Mouse (Mus musculus): ENCODE results near the gene 4931406C07Rik. TPM values are rescaled to one million over a fixed set of nuclear protein-coding genes. Genes with fewer than 3 reads are reported as not detected.

Gene 4931406C07Rik
- total RNA-seq, 2 experiments from 2014 or later, result 23.4 to 25.0 TPM

DNA sequence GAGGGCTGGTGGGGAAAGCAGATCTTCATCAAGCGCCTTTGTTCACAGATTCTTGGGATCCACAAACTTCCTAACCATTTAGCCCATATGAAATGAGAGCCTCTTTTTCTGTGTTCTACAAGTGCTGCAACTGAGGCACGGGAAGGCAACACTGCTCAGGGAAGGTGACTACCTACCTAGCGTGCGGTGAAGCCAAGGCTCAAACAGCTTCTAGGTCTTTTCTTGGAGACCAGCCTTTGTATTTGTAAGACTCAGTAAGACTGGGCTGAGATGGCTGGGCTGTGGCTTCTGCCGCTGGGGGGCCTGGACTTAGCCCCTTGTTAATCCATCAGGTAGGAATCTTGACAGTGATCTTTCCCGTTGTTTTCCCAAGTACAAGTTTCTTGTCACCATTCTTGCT, 66.2 kb downstream of the 4931406C07Rik start:
- no peak for DNase-seq (ENCODE audit: low spot score in 2 of 2)

DNA sequence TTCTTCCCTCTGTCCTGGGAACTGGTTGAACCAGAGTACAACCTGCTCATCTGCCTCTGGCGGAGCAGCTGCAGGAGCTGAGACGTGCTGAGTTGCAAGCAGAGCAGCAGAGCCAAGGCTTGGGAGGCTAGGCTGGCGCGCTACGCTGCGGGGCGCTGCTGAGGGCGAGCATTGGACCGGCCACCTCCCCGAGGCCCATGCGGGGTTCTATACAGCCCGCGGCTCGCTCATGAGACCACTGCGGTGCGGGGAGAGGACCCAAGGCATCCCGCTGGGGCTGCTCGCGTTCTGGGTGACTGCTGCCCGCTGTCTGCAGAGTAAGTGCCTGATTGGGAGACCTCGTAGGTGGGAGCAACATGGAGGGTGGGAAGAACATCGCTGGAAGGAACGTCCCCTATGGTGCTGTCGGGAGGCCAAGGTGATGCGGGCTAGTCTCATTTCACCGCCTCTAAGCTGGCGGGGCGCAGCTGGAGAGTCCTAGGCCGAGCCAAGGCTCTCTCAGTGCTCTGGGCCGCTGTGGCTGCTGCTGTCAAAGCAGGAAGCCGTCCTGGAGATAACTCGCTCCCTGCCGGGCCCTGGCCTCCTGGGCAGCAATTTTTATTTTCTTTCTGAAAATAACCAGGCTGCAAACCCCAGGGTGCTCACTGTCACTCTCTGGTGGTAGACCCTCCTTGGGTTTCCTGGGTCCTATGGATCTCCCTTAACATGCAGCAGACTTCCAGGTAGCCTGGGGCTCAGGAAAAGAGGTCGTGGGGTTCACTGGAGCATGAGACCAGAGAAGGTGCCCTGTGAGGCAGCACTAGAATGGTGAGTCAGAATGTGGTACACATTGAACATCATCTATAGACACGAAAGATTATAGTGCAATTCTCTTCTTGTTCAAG, 67.0 kb downstream of the 4931406C07Rik start, which contains the start of gene Vstm5:
Gene Vstm5, plus strand, starts transcription at position 4 of the 884 bp plus-strand sequence.
- DNase-seq (ENCODE audit: low spot score in 2 of 2), result peak; percentile 13 to 31

DNA sequence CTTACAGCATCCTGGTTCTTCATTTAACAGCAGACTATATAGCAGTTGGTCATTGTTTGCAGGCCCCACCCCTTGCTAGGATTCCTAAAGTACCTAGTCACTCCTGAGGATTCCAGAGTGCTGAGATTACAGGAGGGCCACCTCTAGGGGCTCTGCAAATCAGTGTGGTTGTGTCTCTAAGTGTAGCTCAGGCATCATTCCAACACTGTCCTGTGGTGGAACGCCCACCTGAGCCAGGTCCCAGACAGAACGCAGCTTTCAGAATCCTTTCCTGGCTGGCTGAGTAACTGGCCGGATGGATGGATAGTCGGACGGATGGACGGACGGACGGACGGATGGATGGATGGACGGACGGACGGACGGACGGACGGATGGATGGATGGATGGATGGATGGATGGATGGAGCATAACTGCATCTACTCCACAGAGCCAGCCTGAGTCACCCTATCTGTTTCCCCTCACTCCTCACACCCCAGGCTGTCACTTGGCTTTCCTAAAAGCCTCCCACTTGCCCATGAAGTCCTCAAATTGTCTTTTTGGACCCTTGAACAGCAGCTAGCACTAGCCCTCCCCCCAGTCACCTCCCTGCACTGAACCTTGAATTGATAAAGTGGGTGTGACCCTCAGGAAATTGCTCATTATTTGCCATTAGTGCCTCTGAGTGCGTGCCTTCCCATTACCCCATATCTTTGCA, 67.8 kb downstream of the 4931406C07Rik start:
- no peak for DNase-seq (ENCODE audit: low spot score in 2 of 2)

DNA sequence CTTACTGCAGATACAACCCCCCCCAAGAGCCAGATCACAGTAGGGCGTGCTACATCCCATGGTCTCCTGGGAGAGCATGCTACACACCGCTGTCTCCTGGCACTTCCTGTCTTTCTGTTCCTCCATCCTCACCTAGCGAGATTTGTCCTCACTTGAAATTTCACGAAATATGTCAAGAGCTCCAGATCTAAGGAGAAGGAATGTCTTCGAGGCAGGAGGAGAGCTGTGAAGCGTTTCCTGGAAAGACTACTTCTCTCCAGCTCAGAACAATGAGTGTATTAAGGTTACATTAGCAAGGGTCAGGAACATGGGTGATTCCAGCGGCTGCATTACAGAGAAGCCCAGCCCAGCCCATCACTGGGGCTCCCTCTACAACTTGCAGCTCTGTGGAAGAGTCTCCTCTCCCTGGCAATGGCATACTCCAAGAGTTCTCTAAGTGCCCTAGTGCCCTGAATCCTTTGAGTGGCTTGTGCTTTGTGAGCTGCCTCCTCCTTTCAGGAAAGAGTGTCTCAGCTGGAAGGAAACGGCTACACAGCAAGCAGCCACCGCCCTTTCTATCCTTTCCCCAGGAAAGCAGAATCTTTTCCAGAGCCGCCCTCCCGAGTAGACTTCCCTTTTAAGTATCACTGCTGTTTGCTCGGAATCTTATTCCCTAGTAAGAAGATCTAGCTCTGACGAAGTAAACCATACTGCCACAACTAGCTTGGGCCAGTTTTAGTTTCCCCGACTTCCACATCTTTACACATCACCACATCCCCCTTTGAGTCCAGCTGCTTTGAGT, 68.5 kb downstream of the 4931406C07Rik start:
- DNase-seq (ENCODE audit: low spot score in 2 of 2), result no peak

DNA sequence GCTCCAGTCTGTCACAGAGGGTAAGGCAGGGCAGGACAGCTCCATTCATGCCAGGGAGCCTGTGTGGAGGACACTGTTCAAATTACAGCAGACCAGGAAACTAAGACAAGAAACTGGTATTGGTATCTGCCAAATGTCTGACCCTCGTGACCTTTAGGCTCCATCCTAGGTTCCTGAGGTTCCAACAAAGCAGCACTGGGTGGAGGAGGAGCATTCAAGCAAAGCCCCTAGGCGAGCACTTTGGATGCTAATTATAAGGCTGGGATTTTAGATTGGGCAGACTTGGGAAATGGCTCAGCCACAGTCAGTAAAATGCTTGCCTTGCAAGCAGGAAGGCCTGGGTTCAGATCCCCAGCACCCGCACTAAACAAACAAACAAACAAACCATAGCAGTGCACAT, 70.3 kb downstream of the 4931406C07Rik start:
- DNase-seq (ENCODE audit: low spot score in 2 of 2), result no peak

DNA sequence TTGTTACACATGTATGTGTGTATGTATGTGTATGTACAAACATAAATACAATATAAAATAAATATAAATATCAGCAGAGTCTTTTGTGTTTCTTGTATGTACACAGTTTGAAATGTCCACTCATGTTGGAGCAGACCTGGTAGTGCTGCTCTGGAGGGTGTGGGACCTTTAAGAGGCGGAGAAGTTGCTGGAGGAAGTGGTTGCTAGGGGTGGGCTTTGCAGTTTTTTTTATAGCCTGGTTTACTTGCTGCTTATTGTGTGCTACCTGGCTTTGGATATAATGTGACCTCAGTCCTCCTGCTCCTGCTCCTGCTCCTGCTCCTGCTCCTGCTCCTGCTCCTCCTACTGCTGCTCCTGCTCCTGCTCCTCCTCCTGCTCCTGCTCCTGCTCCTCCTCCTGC, 72.6 kb downstream of the 4931406C07Rik start:
- no peak for DNase-seq (ENCODE audit: low spot score in 2 of 2)

Small RNA genes within 50 kb of the gene (microRNA-seq; reads per million reads assigned to microRNA genes)
- gene Gm49349, result 0 reads per million in 2 experiments
- 0 reads per million in 2 experiments for gene mmu-mir-7650

Other genes starting within 250 kb of the 4931406C07Rik start
- gene Hephl1, start 194.3 kb downstream of the 4931406C07Rik start, total RNA-seq (2021), result not detected
- gene Vstm5, start 67.4 kb downstream of the 4931406C07Rik start, total RNA-seq (2021), result 1 to 10 TPM; 6.3 to 7.2 TPM
- 10 to 100 TPM; 35.4 to 36.7 TPM for gene Med17, start 26.5 kb downstream of the 4931406C07Rik start, total RNA-seq (2021)
- 10 to 100 TPM; 40.4 to 44.7 TPM for gene Taf1d, start 234 bp downstream of the 4931406C07Rik start, total RNA-seq (2021)
- gene Cep295, start 51.3 kb upstream of the 4931406C07Rik start, total RNA-seq (2021), result 10 to 100 TPM; 20.6 to 24.7 TPM
- gene Smco4, start 187.0 kb upstream of the 4931406C07Rik start, total RNA-seq (2021), result 1 to 10 TPM; 7.1 to 7.3 TPM